Mouse (Mus musculus) kidney, embryonic 14.5 days (tissue): ENCODE measurements around the gene Kif22. TPM values are rescaled to one million over a fixed set of nuclear protein-coding genes. Genes with fewer than 3 reads are reported as not detected.
A peak's percentile ranks its signal among the peaks of the same experiment; 100 is the strongest.

Experiments
- ATAC-seq: fragments of 200-750 bp; cut with Nextera tagmentation; 2 replicates; pipeline ENCODE4 v1.8.0; 2017; ENCODE audit warnings: moderate number of reproducible peaks, mild to moderate bottlenecking, moderate TSS enrichment, moderate library complexity; ENCODE audit not compliant: low FRiP score, low TSS enrichment
- H3K27ac ChIP-seq: fragments of 300-500 bp; sonication (generic); 2 replicates; pipeline ENCODE4 v1.5.1; 2014; ENCODE audit warnings: low read depth, mild to moderate bottlenecking, low read length, moderate library complexity, mixed read lengths
- H3K27me3 ChIP-seq: fragments of 300-500 bp; sonication (generic); 2 replicates; pipeline ENCODE4 v1.6.1; 2014; ENCODE audit warnings: mild to moderate bottlenecking, low read length; ENCODE audit not compliant: control insufficient read depth, insufficient read depth
- H3K36me3 ChIP-seq: fragments of 300-500 bp; sonication (generic); 2 replicates; pipeline ENCODE4 v1.6.1; 2014; ENCODE audit warnings: low read length, mixed read lengths; ENCODE audit not compliant: control insufficient read depth, insufficient read depth
- H3K4me1 ChIP-seq: fragments of 300-500 bp; sonication (generic); 2 replicates; pipeline ENCODE4 v1.6.1; 2014; ENCODE audit warnings: low read length, mixed read lengths; ENCODE audit not compliant: control insufficient read depth, insufficient read depth
- H3K4me2 ChIP-seq: fragments of 300-500 bp; sonication (generic); replicated peaks from 2 replicates; pipeline ENCODE4 v1.6.1; 2014; ENCODE audit warnings: low read depth, mild to moderate bottlenecking, low read length
- H3K4me3 ChIP-seq: fragments of 300-500 bp; sonication (generic); 2 replicates; pipeline ENCODE4 v1.5.1; 2014; ENCODE audit warnings: mild to moderate bottlenecking, low read length
- H3K9ac ChIP-seq: fragments of 300-500 bp; sonication (generic); 2 replicates; pipeline ENCODE4 v1.6.1; 2014; ENCODE audit warnings: low read depth, mild to moderate bottlenecking, low read length, moderate library complexity
- H3K9me3 ChIP-seq: fragments of 300-500 bp; sonication (generic); 2 replicates; pipeline ENCODE4 v1.6.1; 2016; ENCODE audit warnings: low read length; ENCODE audit not compliant: control insufficient read depth
- WGBS: fragments of 180-500 bp; shearing (Covaris S2); extraction: QIAGEN DNeasy Blood & Tissue Kit; methylation state at CpG from one replicate; pipeline ENCODE4 v1.1.7; 2014; 5-methylcytosine and 5-hydroxymethylcytosine counted together
- polyA plus RNA-seq: library from polyadenylated mRNA; unstranded; fragments of >200 nt; fragmentation: Nextera tagmentation; extraction: Ambion mirVana; gene quantifications from 2 replicates; pipeline ENCODE4 v1.2.1, GENCODE M21; 2014

The Kif22 gene
- polyA plus RNA-seq, 1 experiment from 2014 or later: 151 TPM

DNA sequence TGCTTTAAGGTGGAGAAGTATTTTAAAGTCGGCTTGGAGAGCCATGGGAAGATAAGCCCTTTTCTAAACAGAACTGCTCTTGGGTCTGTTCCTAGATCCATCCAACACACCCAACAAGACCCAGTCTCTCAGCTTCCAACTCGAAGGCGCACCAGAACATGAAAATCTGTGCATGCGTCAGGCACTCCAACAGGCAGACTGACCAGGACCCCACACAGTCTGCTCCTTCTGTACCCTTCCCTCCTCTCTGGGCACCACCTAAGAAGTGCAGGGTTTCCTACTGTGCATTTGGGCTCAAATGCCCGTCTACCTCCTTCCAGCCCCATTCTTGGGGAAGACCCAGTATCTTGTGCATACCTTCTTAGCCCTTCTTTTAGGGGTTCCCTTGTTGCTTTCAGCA, 21.8 kb downstream of the Kif22 start:
- no peaks in the 10 kb centered on the region for H3K9me3 ChIP-seq
- H3K27ac ChIP-seq: peak overlapping the region; percentile 77; the same call in 1 of the 2 replicates
- WGBS: 39% methylated on average over 5 of the region's 5 CpGs
- H3K4me2 ChIP-seq: peak overlapping the region; percentile 86
- H3K4me1 ChIP-seq: peaks cover 68% of the 10 kb centered on the region
- H3K36me3 ChIP-seq: peaks cover 33% of the 10 kb centered on the region
- H3K9ac ChIP-seq: peak overlapping the region; percentile 61
- H3K4me3 ChIP-seq: peak overlapping the region; percentile 53
- no peak for ATAC-seq
- H3K27me3 ChIP-seq: no peaks in the 10 kb centered on the region

DNA sequence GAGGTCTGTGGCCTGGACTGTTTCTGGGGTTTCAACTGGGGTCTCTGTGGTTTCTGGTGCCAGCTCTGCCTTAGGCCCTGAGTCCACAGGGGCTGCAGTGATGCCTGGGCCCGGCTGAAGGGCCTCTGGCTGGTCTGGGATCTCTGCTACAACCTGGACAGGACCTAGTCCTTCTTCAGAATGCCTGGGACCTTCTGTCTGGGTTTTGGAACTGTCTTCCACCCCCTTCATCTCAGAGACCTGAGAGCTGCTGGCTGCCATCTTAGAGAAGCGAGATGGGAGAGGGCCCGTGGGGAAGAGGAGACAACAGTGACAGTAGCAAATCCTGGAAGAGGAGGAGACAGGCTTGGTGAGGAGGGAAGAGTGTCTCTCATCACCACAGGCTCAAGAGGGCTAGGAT, 22.2 kb downstream of the Kif22 start:
- Histone ChIP-seq H3K27ac (peak overlapping the region; percentile 77; the same call in 1 of the 2 replicates), H3K4me1 (peaks cover 72% of the 10 kb centered on the region), H3K9me3 (no peaks in the 10 kb centered on the region), H3K27me3 (no peaks in the 10 kb centered on the region), H3K9ac (peak overlapping the region; percentile 61), H3K4me3 (peak overlapping the region; percentile 53), H3K4me2 (peak overlapping the region; percentile 86), H3K36me3 (peaks cover 38% of the 10 kb centered on the region)
- ATAC-seq: no peak
- WGBS: 61% methylated on average over 3 of the region's 3 CpGs

DNA sequence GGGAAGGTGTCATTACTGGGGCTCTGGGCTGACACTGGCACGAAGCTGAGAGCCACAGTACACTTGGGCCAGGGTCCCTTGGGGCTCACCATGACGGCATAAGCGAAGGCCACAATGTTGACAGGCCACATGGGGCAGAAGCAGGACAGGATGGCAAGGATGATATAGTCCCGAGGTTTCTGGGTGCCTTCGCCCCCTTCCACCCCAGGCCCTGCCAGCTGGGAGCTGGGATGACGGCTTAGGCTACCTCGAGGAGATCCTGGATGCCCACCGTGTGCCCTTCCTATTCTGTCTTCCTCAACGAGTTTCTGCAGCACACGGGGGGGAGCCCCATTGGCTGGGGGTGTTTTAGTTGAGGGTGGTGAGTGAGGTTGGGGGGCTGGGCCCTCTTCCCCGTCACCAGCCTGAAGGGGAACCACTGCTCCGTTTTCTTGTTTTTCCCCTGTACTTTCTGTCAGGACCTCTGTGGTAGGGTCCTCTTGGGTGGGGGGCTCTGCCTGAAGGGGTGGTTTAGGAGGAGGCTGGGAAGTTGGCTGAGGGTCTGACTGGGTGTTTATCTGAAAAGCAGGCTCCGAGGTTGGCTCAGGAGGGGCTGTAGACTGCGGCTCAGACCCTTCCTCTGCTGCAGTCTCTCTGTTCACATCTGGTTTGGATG, 22.8 kb downstream of the Kif22 start:
- no peak for ATAC-seq
- no peaks in the 10 kb centered on the region for H3K27me3 ChIP-seq
- H3K27ac ChIP-seq: no peak overlapping the region
- peaks cover 74% of the 10 kb centered on the region for H3K4me1 ChIP-seq
- H3K4me3 ChIP-seq: peak overlapping the region; percentile 53; the same call in 1 of the 2 replicates
- 80% methylated on average over 14 of the region's 14 CpGs for WGBS
- H3K4me2 ChIP-seq: peak overlapping the region; percentile 86
- H3K9me3 ChIP-seq: no peaks in the 10 kb centered on the region
- peaks cover 35% of the 10 kb centered on the region for H3K36me3 ChIP-seq
- peak overlapping the region; percentile 61 for H3K9ac ChIP-seq

DNA sequence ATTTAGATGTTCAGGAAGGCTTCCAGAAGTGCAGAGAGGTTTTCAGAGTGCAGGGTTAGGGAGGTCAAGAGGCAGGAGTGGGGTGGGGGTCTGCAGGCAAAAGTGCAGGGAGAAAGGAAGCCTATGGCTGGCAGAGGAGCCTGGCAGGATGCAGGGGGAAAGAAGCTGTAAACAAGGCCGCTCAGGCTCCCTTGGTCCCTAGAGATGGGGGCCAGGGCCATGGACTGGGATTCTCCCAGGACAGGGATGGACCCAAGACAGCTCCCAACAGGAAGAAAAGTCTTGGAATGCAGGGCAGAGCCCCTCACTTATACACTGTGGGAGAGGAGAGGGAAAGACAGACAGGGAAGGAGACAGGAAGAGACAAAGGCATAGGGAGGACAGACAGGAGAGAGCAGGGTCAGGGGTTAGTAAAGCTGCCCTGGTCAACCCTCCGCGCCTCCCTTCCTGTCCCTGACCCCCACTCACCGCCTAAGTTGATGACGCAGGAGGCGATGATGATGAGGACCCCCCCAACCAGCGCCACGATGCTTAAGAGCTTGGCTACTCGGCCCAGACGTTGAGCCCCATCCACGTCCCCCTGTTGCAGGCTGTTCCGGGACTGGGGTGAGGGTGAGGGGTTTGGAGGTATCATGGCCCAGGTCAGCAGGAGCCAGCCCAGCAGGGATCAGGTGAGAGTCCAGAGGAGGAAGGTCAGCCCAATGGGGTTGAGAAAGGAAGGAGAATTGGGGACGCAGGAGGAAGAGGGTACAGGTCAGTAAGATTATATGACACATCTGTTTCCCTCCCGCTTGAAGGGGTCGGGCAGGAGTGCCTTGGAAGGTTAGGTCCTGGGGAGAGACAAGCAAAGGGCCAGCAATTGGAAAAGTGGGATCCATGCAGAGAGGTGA, 23.6 kb downstream of the Kif22 start:
- no peaks in the 10 kb centered on the region for H3K9me3 ChIP-seq
- WGBS: 36% methylated on average over 15 of the region's 15 CpGs
- peaks cover 70% of the 10 kb centered on the region for H3K4me1 ChIP-seq
- H3K9ac ChIP-seq: peak overlapping the region; percentile 61
- no peak for ATAC-seq
- H3K4me2 ChIP-seq: peak overlapping the region; percentile 17; the same call in 1 of the 2 replicates
- H3K36me3 ChIP-seq: peaks cover 27% of the 10 kb centered on the region
- no peaks in the 10 kb centered on the region for H3K27me3 ChIP-seq
- no peak overlapping the region for H3K4me3 ChIP-seq
- peak overlapping the region; percentile 82; the same call in 1 of the 2 replicates for H3K27ac ChIP-seq

DNA sequence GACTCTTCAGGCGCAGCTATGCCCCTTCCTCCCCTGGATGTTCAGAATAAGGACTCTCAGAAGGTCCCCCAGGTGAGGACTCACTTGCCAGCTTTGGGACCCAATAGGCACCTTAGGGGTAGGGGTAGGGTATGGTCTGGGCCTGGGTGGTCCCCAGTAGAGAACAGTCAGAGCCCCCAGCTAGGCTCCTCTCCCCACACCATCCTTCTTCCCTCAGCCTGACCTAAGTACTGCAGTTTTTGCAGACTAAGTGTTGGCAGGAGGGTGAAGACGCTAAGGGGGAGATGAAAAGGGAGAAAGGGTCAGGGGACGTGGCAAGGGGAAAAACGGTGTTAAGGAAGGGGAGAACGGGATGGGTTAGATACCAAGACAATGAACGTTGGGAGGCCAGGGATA, 24.3 kb downstream of the Kif22 start:
- peak overlapping the region; percentile 61; the same call in 1 of the 2 replicates for H3K9ac ChIP-seq
- WGBS: 41% methylated on average over 6 of the region's 6 CpGs
- peaks cover 62% of the 10 kb centered on the region for H3K4me1 ChIP-seq

DNA sequence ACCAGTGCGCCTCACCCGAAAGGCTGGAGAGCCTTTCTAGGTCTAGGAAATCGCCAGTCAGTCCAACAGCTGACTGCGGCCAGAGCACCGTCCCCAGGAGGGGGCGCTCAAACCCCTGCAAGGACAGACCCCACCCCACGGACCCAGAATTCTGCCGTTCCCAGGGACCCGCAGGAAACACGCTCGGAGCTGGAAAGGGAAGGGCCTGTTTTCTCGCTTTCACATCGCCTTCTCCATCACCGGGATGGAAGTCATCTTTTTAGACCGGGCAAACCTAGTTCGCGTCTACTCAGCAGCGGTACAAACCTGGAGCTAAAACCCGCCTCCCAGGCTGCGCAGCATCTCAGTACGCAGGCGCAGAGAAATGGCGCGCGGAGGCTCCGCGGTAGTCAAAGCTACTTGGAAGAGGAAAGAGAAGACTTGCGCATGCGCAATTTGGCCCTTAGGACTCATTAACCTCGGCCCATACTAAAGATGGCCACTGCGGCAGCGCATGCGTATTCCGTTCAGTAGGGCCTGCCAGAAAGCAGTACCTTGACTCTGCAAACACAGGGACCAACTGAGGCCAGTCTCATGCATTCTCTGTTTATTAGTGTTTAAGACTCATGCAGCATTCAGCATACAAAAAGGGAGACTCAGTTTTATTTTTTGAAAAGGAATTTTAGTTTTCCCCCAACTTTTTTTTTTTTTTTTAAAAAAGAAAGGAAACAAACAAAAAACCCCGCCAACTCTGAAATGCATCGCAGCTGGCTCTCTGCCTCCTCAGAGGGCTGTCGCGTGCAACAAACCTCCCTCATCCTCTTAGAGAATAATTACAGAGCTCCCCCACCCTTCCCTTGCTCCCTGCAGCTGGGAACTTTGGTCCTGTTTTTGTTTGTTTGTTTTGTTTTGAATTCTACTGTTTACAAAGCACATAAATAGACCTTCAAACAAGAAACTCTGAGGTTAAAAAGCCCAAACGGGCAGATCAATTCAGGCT, 25.0 kb downstream of the Kif22 start, which contains the start of gene Pagr1a:
Gene Pagr1a, minus strand, starts transcription at position 382 of the 979 bp plus-strand sequence.
- H3K9ac ChIP-seq: peak within 1 kb of the TSS; percentile 70
- peaks cover 56% of the 10 kb centered on the region for H3K4me1 ChIP-seq
- ATAC-seq: peak; percentile 74
- no peaks in the 10 kb centered on the region for H3K9me3 ChIP-seq
- H3K27me3 ChIP-seq: no peaks in the 10 kb centered on the region
- H3K27ac ChIP-seq: peak within 1 kb of the TSS; percentile 82
- peak within 1 kb of the TSS; percentile 75 for H3K4me2 ChIP-seq
- H3K4me3 ChIP-seq: peak within 1 kb of the TSS; percentile 53
- H3K36me3 ChIP-seq: peaks cover 21% of the 10 kb centered on the region
- WGBS: 4% methylated on average over 39 of the region's 39 CpGs

More for the DNA sequence above, 24.3 kb downstream of the Kif22 start:
- ATAC-seq: no peak
- H3K27ac ChIP-seq: peak overlapping the region; percentile 82
- H3K9me3 ChIP-seq: no peaks in the 10 kb centered on the region
- H3K27me3 ChIP-seq: no peaks in the 10 kb centered on the region
- H3K36me3 ChIP-seq: peaks cover 24% of the 10 kb centered on the region
- no peak overlapping the region for H3K4me3 ChIP-seq
- H3K4me2 ChIP-seq: peak overlapping the region; percentile 17; the same call in 1 of the 2 replicates

DNA sequence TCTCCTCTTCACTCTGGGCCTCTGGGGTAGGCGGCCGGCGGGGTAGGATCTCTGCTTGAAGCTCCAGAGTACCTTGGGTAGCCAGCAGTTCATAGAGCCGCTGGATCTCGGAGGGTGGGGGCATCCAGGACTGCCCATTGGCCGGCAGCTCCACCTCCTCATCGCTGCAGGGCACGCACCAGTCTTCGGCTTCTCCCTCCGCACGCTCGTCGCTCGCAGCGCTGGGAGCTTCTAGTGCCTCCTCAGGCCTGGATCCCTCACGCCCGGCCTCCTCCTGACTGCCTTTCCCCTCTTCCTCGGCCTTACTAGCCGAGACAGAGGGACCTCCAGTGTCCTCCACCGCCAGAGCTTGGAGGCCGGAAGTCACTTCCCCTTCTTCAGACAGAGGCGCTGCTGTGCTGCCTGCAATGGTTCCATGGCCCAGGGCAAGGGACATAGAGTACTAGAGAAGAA, 25.8 kb downstream of the Kif22 start:
- H3K27ac ChIP-seq: peak overlapping the region; percentile 82
- peaks cover 17% of the 10 kb centered on the region for H3K36me3 ChIP-seq
- peak overlapping the region; percentile 75 for H3K4me2 ChIP-seq
- peak overlapping the region; percentile 53 for H3K4me3 ChIP-seq
- H3K9me3 ChIP-seq: no peaks in the 10 kb centered on the region
- under 1% methylated on average over 22 of the region's 22 CpGs for WGBS
- peak; percentile 18 for ATAC-seq
- peak overlapping the region; percentile 70 for H3K9ac ChIP-seq
- no peaks in the 10 kb centered on the region for H3K27me3 ChIP-seq
- H3K4me1 ChIP-seq: peaks cover 49% of the 10 kb centered on the region

DNA sequence TGATC, 26.0 kb downstream of the Kif22 start, which contains the start of gene Pagr1b:
Gene Pagr1b, minus strand, starts transcription at position 4 of the 5 bp plus-strand sequence.
- H3K27ac ChIP-seq: peak within 1 kb of the TSS; percentile 82
- peak within 1 kb of the TSS; percentile 53 for H3K4me3 ChIP-seq
- peak within 1 kb of the TSS; percentile 70 for H3K9ac ChIP-seq
- no peaks in the 10 kb centered on the region for H3K9me3 ChIP-seq
- H3K27me3 ChIP-seq: no peaks in the 10 kb centered on the region
- no peak for ATAC-seq
- peaks cover 17% of the 10 kb centered on the region for H3K36me3 ChIP-seq
- H3K4me2 ChIP-seq: peak within 1 kb of the TSS; percentile 75
- peaks cover 46% of the 10 kb centered on the region for H3K4me1 ChIP-seq
